10 mouse cellular contexts compared by ENCODE assay signal in the genomic region with DNA sequence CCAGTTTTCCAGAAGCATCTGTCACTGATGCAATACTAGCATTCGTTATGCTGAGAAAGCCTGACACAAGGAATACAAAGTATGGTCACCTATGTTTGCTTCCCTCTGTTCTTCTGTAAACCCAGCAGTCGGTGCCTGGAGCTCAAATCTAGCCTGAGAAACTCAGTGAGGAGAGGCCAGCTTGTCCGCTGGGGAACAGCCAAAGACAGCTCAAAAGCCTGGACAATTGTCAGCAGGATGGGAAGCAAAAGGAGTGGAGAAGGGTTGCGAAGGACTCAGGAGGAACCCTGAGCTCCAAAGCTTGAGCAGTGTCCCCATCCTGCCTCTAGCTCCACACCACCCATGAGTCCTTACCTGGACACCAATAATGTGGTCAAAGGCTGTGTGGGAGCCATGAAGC. TPM values are rescaled to one million over a fixed set of nuclear protein-coding genes. Genes with fewer than 3 reads are reported as not detected.
A peak's percentile ranks its signal among the peaks of the same experiment; 100 is the strongest.
DNase-seq lines count a peak whose midpoint lies in the region; ATAC-seq lines count a peak whose summit lies in the region.
"Had no signal": no experiment of that assay in that cellular context is flagged by ENCODE, and none has a peak within 500 bp of the region (broad histone marks: within the 10 kb centered on the region; RNA-seq: fewer than 3 reads in every experiment).

No protein-coding gene starts in this region.

- no peak overlapping the region for H3K9ac ChIP-seq in embryonic facial prominence, embryonic 13.5 days
- H3K9ac ChIP-seq in embryonic facial prominence, embryonic 15.5 days: no peak overlapping the region
- H3K9ac ChIP-seq in intestine, embryonic 16.5 days (ENCODE audit: low read depth, low read length): no peak overlapping the region

- WGBS in embryonic facial prominence, embryonic 13.5 days: 80% methylated on average over 4 of the region's 4 CpGs
- 87% methylated on average over 4 of the region's 4 CpGs for WGBS in embryonic facial prominence, embryonic 10.5 days
- 74% methylated on average over 4 of the region's 4 CpGs for WGBS in embryonic facial prominence, embryonic 15.5 days
- 61% methylated on average over 4 of the region's 4 CpGs for WGBS in intestine, embryonic 16.5 days

- no peaks in the 10 kb centered on the region for H3K9me3 ChIP-seq in embryonic facial prominence, embryonic 13.5 days
- no peaks in the 10 kb centered on the region for H3K9me3 ChIP-seq in embryonic facial prominence, embryonic 10.5 days
- no peaks in the 10 kb centered on the region for H3K9me3 ChIP-seq in embryonic facial prominence, embryonic 15.5 days (replicated peaks)
- H3K9me3 ChIP-seq in intestine, embryonic 16.5 days (ENCODE audit: control insufficient read depth, low read length): no peaks in the 10 kb centered on the region

- H3K36me3 ChIP-seq in embryonic facial prominence, embryonic 13.5 days: no peaks in the 10 kb centered on the region
- H3K36me3 ChIP-seq in embryonic facial prominence, embryonic 10.5 days (replicated peaks): no peaks in the 10 kb centered on the region
- H3K36me3 ChIP-seq in embryonic facial prominence, embryonic 15.5 days: no peaks in the 10 kb centered on the region
- H3K36me3 ChIP-seq in intestine, embryonic 16.5 days (ENCODE audit: control insufficient read depth, insufficient read depth, low read length): no peaks in the 10 kb centered on the region

- H3K4me1 ChIP-seq in embryonic facial prominence, embryonic 13.5 days: peaks cover 54% of the 10 kb centered on the region
- peaks cover 28% of the 10 kb centered on the region for H3K4me1 ChIP-seq in embryonic facial prominence, embryonic 10.5 days
- H3K4me1 ChIP-seq in embryonic facial prominence, embryonic 15.5 days: peaks cover 49% of the 10 kb centered on the region
- H3K4me1 ChIP-seq in intestine, embryonic 16.5 days (ENCODE audit: control insufficient read depth, insufficient read depth, low read length): peaks cover 11% of the 10 kb centered on the region

- no peaks in the 10 kb centered on the region for H3K27me3 ChIP-seq in embryonic facial prominence, embryonic 13.5 days
- H3K27me3 ChIP-seq in embryonic facial prominence, embryonic 10.5 days (replicated peaks; ENCODE audit: low read depth, poor library complexity, severe bottlenecking): no peaks in the 10 kb centered on the region
- no peaks in the 10 kb centered on the region for H3K27me3 ChIP-seq in embryonic facial prominence, embryonic 15.5 days
- H3K27me3 ChIP-seq in intestine, embryonic 16.5 days (replicated peaks; ENCODE audit: control insufficient read depth, insufficient read depth, low read length): no peaks in the 10 kb centered on the region

- H3K27ac ChIP-seq in embryonic facial prominence, embryonic 13.5 days: 0 out of 2 replicates have a peak overlapping the region, but pooled peaks have one; percentile 87
- no peak overlapping the region for H3K27ac ChIP-seq in embryonic facial prominence, embryonic 10.5 days (replicated peaks)
- H3K27ac ChIP-seq in embryonic facial prominence, embryonic 15.5 days (replicated peaks): peak overlapping the region; percentile 88
- peak overlapping the region; percentile 14; the same call in 1 of the 2 replicates for H3K27ac ChIP-seq in intestine, embryonic 16.5 days (ENCODE audit: low read length)

- DNase-seq in embryonic facial prominence, embryonic 10.5 days (ENCODE audit: low spot score): no peak
- DNase-seq in kidney, postnatal 10 days: peak; percentile 64
- no peak for DNase-seq in kidney, adult 9 months
- no peak for DNase-seq in adrenal gland, postnatal 10 days
- no peak for DNase-seq in embryo, embryonic 11 days
- DNase-seq: cerebellum, adult 11-12 months had no signal

- ATAC-seq in embryonic facial prominence, embryonic 13.5 days (ENCODE audit: insufficient number of reproducible peaks, insufficient read depth, low FRiP score, low TSS enrichment, low read depth): no peak
- ATAC-seq in embryonic facial prominence, embryonic 15.5 days (ENCODE audit: insufficient number of reproducible peaks, low FRiP score, low TSS enrichment, low read depth): no peak
- no peak for ATAC-seq in intestine, embryonic 16.5 days

- H3K4me2 ChIP-seq in embryonic facial prominence, embryonic 13.5 days: no peak overlapping the region
- no peak overlapping the region for H3K4me2 ChIP-seq in embryonic facial prominence, embryonic 15.5 days (replicated peaks)
- no peak overlapping the region for H3K4me2 ChIP-seq in intestine, embryonic 16.5 days (ENCODE audit: low read depth, low read length)

- H3K4me3 ChIP-seq in embryonic facial prominence, embryonic 13.5 days: no peak overlapping the region
- H3K4me3 ChIP-seq in embryonic facial prominence, embryonic 10.5 days: no peak overlapping the region
- no peak overlapping the region for H3K4me3 ChIP-seq in embryonic facial prominence, embryonic 15.5 days (replicated peaks)
- no peak overlapping the region for H3K4me3 ChIP-seq in intestine, embryonic 16.5 days (ENCODE audit: low read length)

RNA-seq across cellular contexts. Expression of gene C1qtnf2, which starts 10.0 kb away (rescaled TPM):
- 15.9 and 17.0 TPM in 2 replicates for polyA plus RNA-seq in embryonic facial prominence, embryonic 13.5 days (2015; fragmentation: Nextera tagmentation; extraction: Ambion mirVana)
- polyA plus RNA-seq in embryonic facial prominence, embryonic 10.5 days (2016; fragmentation: Nextera tagmentation; extraction: Ambion mirVana): 0.85 and 0.87 TPM in 2 replicates
- polyA plus RNA-seq in embryonic facial prominence, embryonic 15.5 days (2015; fragmentation: Nextera tagmentation; extraction: Ambion mirVana): 30.4 and 38.4 TPM in 2 replicates
- polyA plus RNA-seq in intestine, embryonic 16.5 days (2015; fragmentation: Nextera tagmentation; extraction: Ambion mirVana): 7.0 and 7.2 TPM in 2 replicates
- 10 to 100 TPM; 11.7 to 12.1 TPM for total RNA-seq in adrenal gland, postnatal 10 days (2021)
- total RNA-seq: megakaryocyte-erythroid progenitor cell, adult 5-6 weeks had no signal

RNA-seq across cellular contexts. Expression of gene Ccnjl, which starts 44.5 kb away (rescaled TPM):
- 13.7 and 14.2 TPM in 2 replicates for polyA plus RNA-seq in embryonic facial prominence, embryonic 13.5 days (2015; fragmentation: Nextera tagmentation; extraction: Ambion mirVana)
- polyA plus RNA-seq in embryonic facial prominence, embryonic 10.5 days (2016; fragmentation: Nextera tagmentation; extraction: Ambion mirVana): 37.8 and 39.6 TPM in 2 replicates
- polyA plus RNA-seq in embryonic facial prominence, embryonic 15.5 days (2015; fragmentation: Nextera tagmentation; extraction: Ambion mirVana): 10.9 and 12.0 TPM in 2 replicates
- 14.6 and 15.0 TPM in 2 replicates for polyA plus RNA-seq in intestine, embryonic 16.5 days (2015; fragmentation: Nextera tagmentation; extraction: Ambion mirVana)
- total RNA-seq in adrenal gland, postnatal 10 days (2021): 1 to 10 TPM; 8.4 to 9.9 TPM

RNA-seq across cellular contexts. Expression of gene Slu7, which starts 50.5 kb away (rescaled TPM):
- polyA plus RNA-seq in embryonic facial prominence, embryonic 13.5 days (2015; fragmentation: Nextera tagmentation; extraction: Ambion mirVana): 59.3 and 68.7 TPM in 2 replicates
- polyA plus RNA-seq in embryonic facial prominence, embryonic 10.5 days (2016; fragmentation: Nextera tagmentation; extraction: Ambion mirVana): 48.5 and 56.7 TPM in 2 replicates
- 56.9 and 58.5 TPM in 2 replicates for polyA plus RNA-seq in embryonic facial prominence, embryonic 15.5 days (2015; fragmentation: Nextera tagmentation; extraction: Ambion mirVana)
- polyA plus RNA-seq in intestine, embryonic 16.5 days (2015; fragmentation: Nextera tagmentation; extraction: Ambion mirVana): 41.7 and 46.8 TPM in 2 replicates
- total RNA-seq in adrenal gland, postnatal 10 days (2021): 10 to 100 TPM; 36.4 to 38.6 TPM

RNA-seq across cellular contexts. Expression of gene Pttg1, which starts 58.0 kb away (rescaled TPM):
- polyA plus RNA-seq in embryonic facial prominence, embryonic 13.5 days (2015; fragmentation: Nextera tagmentation; extraction: Ambion mirVana): 116 and 118 TPM in 2 replicates
- 98.5 and 99.8 TPM in 2 replicates for polyA plus RNA-seq in embryonic facial prominence, embryonic 10.5 days (2016; fragmentation: Nextera tagmentation; extraction: Ambion mirVana)
- 76.3 and 83.4 TPM in 2 replicates for polyA plus RNA-seq in embryonic facial prominence, embryonic 15.5 days (2015; fragmentation: Nextera tagmentation; extraction: Ambion mirVana)
- 61.2 and 65.5 TPM in 2 replicates for polyA plus RNA-seq in intestine, embryonic 16.5 days (2015; fragmentation: Nextera tagmentation; extraction: Ambion mirVana)
- total RNA-seq in adrenal gland, postnatal 10 days (2021): 10 to 100 TPM; 44.3 to 48.8 TPM
